ENCODE assay signal across 17 mouse cellular contexts in the genomic region with DNA sequence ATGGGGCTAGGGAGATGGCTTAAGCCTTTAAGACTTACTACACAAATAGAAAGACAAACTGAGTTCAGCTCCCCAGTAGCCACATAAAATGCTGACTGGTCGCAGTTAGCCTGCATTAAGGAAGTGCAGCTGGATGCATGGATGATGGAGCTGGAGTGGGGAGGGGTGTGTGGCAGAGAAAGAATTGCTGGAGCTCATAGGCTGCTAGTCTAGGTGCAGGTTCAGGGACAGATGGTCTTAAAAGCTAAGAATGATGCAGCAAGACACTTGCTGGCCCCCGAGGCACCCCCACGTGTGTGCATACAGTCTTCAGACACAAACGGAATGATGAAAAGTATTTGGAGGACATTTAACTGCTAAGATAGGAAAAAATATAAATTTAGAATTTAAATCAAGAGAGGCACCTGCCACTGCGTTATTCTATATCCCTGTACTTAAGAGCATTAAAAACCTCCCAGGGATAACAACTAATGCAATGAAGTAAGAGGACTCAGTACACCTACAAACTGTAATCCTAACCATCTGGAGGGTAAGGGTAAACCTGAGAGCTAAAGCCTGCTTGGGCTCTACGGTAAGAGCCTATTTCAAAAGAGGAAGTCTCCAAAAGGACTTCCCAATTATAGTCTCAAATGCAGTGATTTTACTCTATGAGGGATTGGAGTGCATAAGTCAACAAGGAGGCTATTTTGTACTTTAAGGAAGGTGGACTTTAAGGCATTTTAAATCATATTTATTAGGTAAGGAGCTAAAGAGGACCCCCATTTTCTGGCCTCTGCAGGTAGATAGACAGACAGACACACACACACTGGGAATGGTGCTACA.
"Had no signal": no experiment of that assay in that cellular context is flagged by ENCODE, and none has a peak within 500 bp of the region (broad histone marks: within the 10 kb centered on the region; RNA-seq: fewer than 3 reads in every experiment).

No protein-coding gene starts in this region.

- H3K4me3 ChIP-seq: layer of hippocampus, adult 2 months; left cerebral cortex, adult 2 months; limb, embryonic 10.5 days; megakaryocyte, embryonic 14.5 days; midbrain, embryonic 12.5 days had no signal

- H3K9me3 ChIP-seq: limb, embryonic 10.5 days; megakaryocyte, embryonic 14.5 days; midbrain, embryonic 12.5 days had no signal

- H3K27me3 ChIP-seq: megakaryocyte, embryonic 14.5 days; midbrain, embryonic 12.5 days had no signal

- ATAC-seq: inflammation-experienced regulatory T-cells, adult 6 months; lung, postnatal 0 days had no signal

- H3K9ac ChIP-seq: liver, embryonic 14.5 days; midbrain, embryonic 12.5 days had no signal

- H3K4me1 ChIP-seq: limb, embryonic 10.5 days; megakaryocyte, embryonic 14.5 days; midbrain, embryonic 12.5 days had no signal

- H3K4me2 ChIP-seq: midbrain, embryonic 12.5 days had no signal

- DNase-seq: kidney, adult 18-20 months; kidney, postnatal 10 days; kidney, postnatal 4 days; lung, adult 2 months; lung, postnatal 36 days; right cerebral cortex, postnatal 4 days; spleen, adult 18-20 months; thymus, adult 2 months; thymus, postnatal 25 days had no signal

- H3K27ac ChIP-seq: layer of hippocampus, adult 2 months; left cerebral cortex, adult 2 months; limb, embryonic 10.5 days; liver, embryonic 14.5 days; midbrain, embryonic 12.5 days had no signal
